Mouse (Mus musculus): ENCODE data around the gene Igll1.
"Not testable (repeated sequence)": the region's sequence is repeated elsewhere in the genome, so short reads cannot be mapped to it uniquely, and the experiment has no call there.

The Igll1 gene

DNA sequence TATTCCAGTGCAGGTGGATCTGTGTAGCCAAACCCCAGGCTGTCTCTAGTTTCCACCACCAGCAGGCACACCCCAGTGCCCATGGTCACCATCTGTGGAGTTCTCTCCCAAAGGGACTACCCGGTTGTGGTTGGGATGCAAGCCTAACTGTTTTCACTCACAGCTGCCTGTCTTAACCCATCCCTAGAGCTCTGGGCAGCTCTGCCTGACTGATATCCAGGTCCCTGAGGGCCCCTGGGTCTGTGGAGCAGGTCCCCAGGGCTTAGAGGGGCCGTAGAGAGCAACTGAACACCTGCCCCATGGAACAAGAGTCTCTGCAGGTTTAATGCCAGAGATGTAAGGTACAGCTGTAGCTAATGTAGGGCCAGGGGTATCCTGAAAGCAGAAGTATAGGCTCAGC lies at the start of gene Igll1:
Gene Igll1, minus strand, starts transcription at position 8 of the 400 bp plus-strand sequence.
- in situ Hi-C loops (cut with MboI, MseI) = no loop called here

DNA sequence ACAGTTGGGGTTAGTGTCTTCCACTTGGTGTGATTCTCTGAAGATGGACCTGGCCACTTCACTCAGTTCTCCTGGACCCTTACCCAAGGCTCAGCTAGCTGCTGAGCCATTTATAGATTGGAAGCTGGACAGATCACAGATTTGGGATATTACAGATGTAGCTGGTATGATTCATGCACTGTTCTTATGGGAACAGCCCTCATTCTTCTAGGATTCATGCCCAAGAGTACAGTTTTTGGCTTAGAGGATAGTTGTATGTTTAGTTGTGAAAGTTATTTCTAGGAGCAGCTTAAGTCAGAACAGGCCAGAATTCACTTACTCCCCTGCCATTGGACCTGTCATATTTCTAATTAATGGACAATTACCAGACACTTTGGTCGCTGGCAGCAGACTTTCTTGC lies 49.7 kb upstream of the Igll1 start:
- in situ Hi-C loops (cut with MboI, MseI) = no loop called here

DNA sequence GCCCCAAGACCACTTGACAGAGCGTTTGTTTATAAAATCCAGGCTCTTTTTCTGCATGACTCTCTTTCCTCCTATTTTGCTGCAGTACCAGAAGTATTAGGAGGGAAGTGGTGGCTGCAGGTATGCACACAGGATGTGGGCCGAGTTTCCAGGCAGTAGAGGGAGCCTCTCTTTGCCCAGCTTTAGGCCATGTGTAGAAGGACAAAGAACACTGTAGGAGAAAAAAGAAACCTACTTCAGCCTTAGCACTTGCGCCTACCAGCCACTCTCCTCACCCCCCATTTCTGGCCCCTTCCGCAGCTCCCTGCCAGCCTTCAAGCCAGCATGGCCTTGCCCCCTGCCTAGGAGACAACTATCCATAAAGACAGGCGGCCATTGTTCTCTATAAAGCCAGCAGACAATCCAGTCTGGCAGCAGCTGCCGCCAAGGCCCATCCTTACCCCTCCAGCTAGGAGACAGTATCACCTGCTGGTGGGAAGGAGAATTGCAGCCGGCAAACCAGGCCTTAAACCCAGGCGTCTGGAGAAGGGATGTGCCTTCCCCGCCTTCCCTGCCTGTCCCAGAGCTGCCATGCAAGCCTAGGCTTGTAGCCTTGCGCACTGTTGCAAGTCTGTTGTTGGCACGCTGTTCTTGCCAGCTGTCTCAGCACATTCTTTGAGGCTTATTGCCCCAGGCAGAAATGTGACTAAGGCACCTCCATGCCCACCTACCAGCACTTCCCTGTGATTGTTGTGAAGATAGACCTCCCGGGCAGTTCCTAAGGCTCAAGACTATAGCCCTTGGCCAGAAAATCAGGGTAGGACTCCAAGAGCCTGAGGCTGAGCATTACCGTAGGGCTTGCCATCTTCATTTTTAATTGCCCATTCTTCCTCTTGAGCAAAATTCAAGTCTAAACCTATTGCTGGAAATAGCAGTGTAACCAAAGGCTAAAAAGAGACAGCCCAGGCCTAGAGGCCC lies 48.1 kb upstream of the Igll1 start:
- in situ Hi-C loops (cut with MboI, MseI) = no loop called here

DNA sequence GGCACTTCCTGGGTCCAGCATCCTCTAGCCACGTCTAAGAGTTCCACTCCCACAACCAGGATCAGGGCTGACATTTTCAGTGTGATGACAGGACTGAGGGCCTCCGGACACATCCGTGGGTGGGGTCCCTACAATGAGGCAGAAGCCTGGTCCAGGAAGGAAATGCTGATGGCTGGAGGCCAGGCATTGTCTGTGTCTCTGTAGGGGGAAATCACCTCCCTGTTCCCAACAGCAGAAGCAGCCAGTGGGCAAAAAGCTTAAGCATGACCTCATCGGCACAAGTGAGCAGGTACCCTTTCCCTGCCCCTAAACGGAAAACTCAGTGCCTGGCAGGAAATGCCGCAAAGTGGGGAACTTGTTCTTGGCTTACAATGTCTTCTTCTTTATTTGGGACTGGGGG lies 44.0 kb upstream of the Igll1 start:
- in situ Hi-C loops (cut with MboI, MseI) = no loop called here

DNA sequence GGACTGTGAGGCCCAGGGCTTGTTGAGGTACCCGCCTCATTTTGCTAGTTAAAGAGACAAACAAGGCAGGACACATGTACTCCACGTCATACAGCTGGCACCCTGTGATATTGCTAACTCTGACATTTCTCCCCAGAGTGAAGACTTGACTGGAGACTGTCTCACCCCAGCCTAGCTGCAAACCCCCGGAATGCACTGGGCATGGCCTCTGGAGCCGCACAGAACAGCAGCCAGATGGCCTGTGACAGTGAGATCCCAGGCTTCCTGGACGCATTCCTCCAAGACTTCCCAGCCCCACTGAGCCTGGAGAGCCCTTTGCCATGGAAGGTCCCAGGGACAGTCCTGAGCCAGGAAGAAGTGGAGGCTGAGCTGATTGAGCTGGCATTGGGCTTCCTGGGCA lies 39.4 kb upstream of the Igll1 start:
- in situ Hi-C loops (cut with MboI, MseI) = no loop called here

DNA sequence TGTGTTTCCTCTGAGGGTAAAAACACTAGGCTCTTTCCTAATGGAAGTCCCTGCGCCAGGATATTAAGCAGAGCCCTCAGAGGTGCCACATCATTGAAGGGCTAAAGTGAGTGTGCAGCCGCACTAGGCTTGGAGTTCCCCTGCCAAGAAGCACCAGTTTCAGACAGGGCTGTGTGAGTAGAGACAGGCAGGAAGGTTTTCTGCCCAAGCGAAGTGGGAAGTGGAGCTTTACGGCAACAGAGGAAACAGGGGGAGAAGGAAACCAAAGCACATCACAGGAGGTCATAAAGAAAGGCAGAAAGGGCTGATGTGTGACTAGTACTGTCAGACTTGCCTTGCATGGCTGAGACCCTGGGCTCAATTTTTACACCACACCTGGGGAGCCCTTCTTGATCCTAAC lies 38.5 kb upstream of the Igll1 start:
- in situ Hi-C loops (cut with MboI, MseI) = no loop called here

DNA sequence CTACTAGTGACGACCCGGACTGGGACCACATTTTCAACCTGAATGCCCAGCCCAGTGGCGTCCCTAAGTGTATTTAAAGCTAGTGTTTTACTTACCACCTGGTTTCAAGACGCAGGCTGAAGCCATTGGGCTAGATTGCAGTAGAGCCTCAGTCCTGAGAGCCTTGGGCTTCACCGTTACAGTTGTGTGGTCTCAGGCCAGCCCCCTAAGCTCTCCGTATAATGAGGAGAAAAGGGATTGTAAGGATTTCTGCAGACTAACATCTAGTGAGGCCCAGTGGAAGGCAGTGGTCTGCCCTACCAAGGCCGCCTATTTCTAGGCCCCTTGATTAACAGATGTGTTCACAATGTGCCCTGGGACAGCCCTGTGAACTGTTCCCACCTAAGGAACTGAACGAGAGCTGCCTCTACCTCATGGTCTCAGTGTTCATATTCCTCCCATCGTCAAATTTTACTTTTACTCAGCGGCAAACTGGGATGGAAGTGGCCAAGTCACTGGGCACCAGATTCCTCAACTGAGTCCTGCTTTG lies 33.3 kb upstream of the Igll1 start:
- in situ Hi-C loops (cut with MboI, MseI) = no loop called here

DNA sequence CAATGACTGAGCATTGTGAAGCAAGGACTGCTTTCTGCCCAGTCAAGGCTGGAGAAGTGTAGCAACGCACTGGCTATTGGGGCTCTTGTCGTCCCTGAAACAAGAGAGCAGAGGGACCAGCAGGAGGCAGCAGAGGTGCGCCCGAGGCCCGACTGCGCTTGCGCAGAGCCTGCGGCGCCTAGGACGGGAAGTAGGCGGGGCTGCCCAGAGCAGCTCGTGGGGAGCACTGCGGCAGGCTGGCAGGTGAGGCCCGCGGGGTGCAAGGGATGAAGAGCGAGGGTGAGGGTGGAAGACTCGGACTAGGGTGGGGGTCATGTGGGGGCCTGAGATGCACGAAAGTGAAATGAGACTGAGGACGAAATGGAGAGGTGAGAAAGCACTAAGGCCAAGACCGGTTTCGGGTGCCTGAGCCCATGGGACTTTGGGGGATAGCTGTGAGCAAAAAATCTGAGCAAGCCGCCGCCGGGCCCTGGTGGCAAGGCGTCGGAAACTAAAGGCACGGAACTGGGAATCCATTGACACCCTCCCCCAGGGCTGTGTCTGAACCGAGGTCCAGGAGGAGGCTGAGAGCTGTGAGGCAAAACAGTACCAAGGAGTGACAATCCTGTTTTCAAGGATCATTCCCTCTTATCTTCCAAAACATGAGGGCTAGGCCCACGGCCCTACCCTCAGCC lies 32.7 kb upstream of the Igll1 start, which contains the start of gene Ppm1f:
Gene Ppm1f, plus strand, starts transcription at position 88 of the 674 bp plus-strand sequence.
- in situ Hi-C loops (cut with MboI, MseI) = no loop called here

DNA sequence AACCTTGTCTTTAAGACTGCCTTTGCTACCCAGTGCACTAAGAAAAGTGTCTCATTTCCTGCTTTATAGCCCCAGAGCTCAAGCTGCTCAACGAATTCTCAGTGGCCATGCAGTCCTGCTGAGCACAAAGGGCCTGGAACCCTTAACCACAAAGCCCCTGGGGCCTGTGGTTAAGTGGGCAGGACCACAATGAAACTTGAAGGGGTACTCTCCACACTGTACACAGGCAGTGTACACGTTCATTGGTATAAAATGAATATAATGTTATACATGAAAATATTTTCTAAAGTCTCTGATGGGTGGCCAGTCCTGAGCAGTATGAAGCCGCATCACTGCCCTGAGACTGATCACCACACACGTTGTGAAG lies 32.2 kb upstream of the Igll1 start:
- in situ Hi-C loops (cut with MboI, MseI) = no loop called here

DNA sequence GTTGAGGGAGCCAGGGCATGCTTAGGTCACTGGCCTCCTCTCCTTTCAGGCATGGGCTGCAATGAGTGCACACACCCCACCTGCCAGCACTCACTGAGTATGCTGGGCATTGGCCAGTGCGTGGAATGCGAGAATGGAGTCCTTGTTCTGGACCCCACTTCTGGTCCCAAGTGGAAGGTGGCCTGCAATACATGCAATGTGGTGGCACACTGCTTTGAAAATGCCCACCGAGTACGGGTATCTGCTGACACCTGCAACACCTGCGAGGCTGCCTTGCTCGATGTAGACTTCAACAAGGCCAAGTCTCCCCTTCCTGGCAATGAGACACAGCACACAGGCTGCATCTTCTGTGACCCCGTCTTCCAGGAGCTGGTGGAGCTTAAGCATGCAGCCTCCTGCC lies 28.6 kb upstream of the Igll1 start:
- in situ Hi-C loops (cut with MboI, MseI) = no loop called here

DNA sequence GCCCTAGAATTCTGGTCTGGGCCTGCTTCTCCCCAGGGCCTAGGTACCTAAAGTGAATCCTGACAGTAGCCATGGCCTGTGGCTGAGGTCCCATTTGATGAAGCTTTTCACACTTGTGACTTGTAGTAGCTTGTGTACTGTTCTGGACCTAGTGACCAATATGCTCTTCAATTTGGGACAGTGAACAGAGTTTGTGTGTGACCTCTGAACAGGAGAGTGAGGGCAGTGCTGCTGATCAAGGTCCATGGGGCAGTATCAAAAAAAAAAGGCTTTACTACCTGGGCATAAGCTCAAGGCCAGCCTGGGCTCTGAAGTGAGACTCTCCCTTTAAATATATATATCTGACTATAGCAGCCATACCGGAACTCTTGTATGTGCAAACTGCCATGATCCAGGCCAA lies 24.6 kb upstream of the Igll1 start:
- in situ Hi-C loops (cut with MboI, MseI) = no loop called here

DNA sequence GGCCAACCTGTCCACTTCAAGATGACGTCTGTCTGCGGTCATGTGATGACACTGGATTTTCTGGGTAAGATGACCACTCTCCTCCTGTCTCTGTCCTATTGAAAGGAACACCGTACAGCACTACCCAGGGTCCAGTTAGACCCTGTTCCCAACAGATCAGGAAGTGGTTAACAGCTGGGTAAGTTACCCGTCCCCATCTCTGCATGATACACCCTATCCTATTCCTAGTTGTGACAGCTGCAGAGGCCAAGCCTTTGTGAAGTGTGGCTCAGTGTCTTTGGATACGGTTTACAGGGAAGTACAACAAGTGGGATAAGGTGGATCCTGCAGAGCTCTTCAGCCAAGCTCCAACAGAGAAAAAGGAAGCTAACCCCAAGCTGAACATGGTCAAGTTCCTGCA lies 15.2 kb upstream of the Igll1 start:
- in situ Hi-C loops (cut with MboI, MseI) = no loop called here

DNA sequence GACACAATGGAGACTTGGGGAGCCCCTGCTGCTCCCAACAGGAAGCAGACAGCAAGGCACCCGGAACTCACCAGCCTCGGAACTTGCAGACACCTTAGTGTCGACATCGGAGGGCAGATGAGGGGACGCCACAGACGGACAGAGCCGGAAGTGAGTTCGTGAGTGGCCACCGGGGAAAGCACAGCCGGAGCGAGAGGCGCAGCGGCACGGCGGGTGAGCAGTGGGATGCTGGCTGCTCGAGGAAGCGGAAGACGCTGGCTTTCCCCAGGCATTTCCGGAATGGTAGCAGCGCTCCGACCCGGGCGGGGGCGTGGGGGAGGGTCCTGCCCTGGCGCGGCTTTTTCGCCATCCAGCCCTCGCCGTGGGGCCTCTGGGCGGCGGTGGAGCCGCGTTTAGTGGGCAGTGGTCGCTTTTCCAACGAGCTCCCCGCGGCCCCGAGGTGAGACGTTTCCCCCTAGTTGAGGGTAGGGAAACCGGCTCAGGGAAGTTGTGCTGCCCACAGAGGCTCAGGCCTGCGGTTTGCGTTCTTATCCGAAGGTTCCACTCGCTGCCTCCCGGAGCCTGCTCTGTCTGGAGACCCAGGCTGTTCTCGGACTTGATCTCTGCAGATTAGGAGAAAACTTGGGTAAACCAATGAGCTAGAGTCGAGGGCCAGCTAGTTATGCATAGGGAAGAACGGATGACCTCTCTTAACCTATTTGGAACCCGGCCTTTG lies 7.0 kb upstream of the Igll1 start, which contains the start of the genes Top3b and Vpreb1:
Gene Top3b, plus strand, starts transcription at position 120 of the 715 bp plus-strand sequence.
Gene Vpreb1, minus strand, starts transcription at position 227 of the 715 bp plus-strand sequence.
- in situ Hi-C loops (cut with MboI, MseI) = loop anchor here (5.0 kb wide), 1 partner anchor 412 kb away; no protein-coding TSS in a partner anchor

DNA sequence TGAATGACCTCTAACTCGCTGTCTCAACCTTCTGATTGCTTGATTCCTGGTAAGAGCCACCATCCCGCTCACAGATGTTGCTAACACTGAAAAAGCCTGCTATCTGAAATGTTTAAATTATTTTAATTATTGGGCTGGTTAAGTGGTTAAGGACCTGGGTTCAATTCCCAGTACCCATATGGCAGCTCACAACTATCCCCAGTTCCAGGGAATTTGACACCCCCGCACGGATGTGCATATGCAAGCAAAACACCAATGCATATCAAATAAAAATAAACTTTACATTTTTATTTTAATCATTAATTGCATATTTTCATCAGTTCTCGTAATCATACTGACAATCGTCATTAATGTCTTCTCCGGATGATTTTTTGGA lies 6.4 kb upstream of the Igll1 start:
- in situ Hi-C loops (cut with MboI, MseI) = loop anchor here (5.0 kb wide), 1 partner anchor 412 kb away; no protein-coding TSS in a partner anchor

DNA sequence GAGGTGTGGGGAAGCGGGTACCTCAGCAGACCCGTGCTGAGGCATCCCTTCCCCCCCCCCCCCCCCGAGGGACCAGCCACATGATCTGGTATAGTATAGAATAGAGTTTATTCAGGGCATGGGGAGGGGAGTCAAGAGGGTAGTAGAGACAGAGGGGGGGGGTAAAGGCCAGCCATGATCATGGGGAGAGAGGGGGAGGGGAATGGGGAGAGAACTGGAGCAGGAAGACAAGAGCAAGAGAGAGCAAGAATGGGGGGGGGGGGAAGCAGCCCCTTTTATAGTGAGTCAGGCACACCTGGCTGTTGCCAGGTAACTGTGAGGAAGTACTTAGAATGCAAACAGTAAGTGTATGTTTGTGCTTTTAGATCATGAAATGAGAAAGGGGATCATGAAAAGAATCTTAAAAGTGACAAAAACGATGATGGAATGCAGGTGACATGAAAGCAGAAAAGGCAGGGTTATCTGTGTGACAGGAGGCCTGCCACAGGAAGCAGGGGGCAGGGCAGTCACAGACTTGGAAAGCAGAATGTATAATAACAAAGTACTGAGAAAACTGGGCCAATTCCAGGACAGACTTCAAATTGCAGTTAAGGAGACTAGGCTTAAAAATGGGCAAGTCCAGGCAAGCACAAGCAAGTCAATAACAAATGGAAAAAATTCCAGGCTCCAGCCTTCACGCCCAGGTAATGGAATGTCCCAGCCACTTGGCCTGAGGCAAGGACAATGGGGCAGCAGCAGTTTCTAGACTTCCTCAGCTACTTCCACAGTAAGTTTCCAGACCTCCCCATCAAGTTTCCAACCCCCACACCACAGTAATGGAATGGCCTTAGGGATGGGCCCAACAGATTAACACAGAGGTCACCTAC lies 2.1 kb upstream of the Igll1 start:
- in situ Hi-C loops (cut with MboI, MseI) = loop anchor here (5.0 kb wide), 1 partner anchor 1116 kb away; the partner anchor contains the start of gene Vpreb2

DNA sequence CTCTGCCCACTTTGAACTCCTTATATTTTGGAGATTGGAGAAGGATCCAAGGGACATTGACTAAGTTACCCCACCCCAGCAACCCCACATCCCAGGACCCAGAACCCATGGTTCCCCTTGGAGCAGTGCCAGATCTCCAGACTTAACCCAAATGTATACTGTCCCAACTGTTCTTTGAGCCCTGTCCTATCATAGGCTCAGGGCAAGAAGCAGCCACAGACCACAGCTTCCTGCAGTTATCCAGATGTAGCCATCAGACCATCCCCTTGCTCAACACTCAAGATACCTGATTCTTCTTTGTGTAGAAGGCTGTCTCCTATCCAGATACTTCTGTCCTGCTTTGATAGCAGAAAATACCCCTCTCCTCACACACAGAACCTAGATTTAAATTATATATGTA lies 1.4 kb upstream of the Igll1 start:
- in situ Hi-C loops (cut with MboI, MseI) = loop anchor here (5.0 kb wide), 1 partner anchor 1117 kb away; the partner anchor contains the start of gene Vpreb2

DNA sequence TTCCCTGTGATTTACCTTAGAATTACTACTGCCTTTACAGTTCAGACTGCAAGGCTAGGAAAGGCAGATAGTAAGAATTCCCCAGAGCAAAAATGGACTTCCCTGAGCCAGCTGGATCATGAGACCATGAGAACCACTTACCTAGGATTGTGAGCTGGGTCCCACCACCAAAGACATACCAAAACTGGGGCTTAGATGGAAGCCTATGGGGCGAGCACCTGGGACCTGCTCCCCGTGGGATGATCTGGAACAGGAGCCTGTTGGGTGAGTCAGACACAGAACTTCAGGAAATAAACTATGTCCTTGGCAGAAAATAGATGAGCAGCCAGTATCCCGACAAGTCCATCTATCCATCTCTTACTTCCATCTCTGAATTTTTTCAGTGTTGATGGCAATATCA lies 1.5 kb downstream of the Igll1 start:
- in situ Hi-C loops (cut with MboI, MseI) = no loop called here

DNA sequence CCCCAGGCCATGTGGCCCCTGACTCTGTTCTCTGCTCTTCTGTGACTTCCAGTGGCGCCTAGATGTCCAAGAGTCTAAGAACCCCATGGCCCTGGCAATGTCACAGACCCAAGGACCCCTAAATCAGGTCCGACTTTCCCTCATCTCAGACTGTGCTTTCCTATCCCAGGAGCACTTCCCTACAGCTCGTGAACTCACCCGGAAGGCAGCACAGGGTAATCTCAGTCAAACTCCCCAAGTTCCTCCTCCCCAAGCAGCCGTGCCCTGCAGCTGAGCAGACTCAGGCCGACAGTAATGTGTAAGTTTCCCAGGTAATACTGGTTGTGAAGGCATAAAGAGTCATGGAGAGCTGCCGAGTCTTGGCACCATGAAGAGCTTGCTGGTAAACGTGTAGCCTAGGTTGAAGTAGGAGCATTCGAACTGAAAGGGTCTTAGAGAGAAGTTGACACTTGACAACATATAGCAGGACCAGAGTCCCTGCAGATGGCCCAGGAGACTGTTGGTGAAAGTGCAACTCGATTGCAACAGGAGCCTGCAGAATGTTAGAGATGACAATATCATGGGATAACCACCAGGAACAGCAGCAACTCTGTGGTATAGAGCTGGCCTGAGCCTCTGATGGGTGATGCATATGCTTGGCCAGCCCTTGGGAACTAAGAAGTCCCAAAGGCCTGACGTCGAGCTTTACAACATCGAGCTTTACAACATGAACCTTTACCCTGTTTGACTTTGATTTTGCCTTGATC lies 6.9 kb downstream of the Igll1 start:
- in situ Hi-C loops (cut with MboI, MseI) = no loop called here

DNA sequence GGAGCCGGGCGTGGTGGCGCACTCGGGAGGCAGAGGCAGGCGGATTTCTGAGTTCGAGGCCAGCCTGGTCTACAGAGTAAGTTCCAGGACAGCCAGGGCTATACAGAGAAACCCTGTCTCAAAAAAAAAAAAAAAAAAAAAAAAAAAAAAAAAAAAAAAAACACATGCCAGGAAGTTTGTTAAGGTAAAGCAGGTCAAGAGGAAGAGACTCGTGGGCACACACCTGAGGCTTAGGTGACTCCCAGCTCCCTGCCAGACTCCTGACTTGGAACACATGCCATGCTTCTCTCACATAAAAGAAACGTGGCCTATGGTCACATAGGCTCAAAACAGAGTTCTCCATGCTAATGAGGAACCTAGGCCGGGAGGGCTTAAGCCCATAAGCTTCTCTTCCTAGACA lies 7.7 kb downstream of the Igll1 start:
- in situ Hi-C loops (cut with MboI, MseI) = not testable (repeated sequence)

DNA sequence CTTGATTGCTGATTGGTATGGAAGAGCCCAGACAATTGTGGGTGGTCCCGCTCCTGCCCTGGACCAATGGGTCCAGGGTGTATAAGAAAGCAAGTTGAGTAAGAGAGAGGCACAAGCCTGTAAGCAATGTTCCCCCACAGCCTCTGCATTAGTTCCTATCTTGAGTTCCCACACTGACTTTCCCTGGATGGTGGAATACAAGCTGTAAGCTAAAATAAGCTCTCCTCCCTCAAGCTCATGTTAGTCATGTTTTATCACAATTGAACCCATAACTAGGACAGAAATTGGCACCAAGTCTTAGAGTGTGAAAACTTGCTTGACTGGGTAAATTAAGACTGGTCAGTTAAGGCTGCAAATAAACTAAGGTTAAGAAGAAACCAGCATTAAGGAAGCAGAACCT lies 8.2 kb downstream of the Igll1 start:
- in situ Hi-C loops (cut with MboI, MseI) = no loop called here
